28 mouse cellular contexts compared by ENCODE assay signal in genomic region chr1:40272204-40272603, GRCm38 (mm10). TPM values are rescaled to one million over a fixed set of nuclear protein-coding genes. Genes with fewer than 3 reads are reported as not detected.
A peak's percentile ranks its signal among the peaks of the same experiment; 100 is the strongest.
DNase-seq lines count a peak whose midpoint lies in the region; ATAC-seq and TF ChIP-seq lines count a peak whose summit lies in the region.
"Had no signal": no experiment of that assay in that cellular context is flagged by ENCODE, and none has a peak within 500 bp of the region (broad histone marks: within the 10 kb centered on the region; RNA-seq: fewer than 3 reads in every experiment).

No protein-coding gene starts in this region.

- WGBS in stomach, postnatal 0 days: 74% methylated on average over 3 of the region's 3 CpGs
- 75% methylated on average over 3 of the region's 3 CpGs for WGBS in liver, postnatal 0 days (ENCODE audit: insufficient replicate concordance)

- H3K27ac ChIP-seq in stomach, postnatal 0 days (replicated peaks): peak overlapping the region; percentile 45; the same call in 1 of the 2 replicates
- no peak overlapping the region for H3K27ac ChIP-seq in liver, postnatal 0 days (ENCODE audit: low read depth)
- H3K27ac ChIP-seq: embryonic facial prominence, embryonic 13.5 days; embryonic facial prominence, embryonic 15.5 days; forebrain, embryonic 10.5 days; forebrain, embryonic 12.5 days had no signal

- DNase-seq in heart, adult 11 months: peak; percentile 28
- no peak for DNase-seq in heart, postnatal 36 days
- peak; percentile 71 for DNase-seq in 3T3-L1 (ENCODE audit: low read depth, low spot score)
- DNase-seq in stomach, postnatal 0 days (ENCODE audit: low spot score): no peak
- DNase-seq in gastrocnemius, adult 18-20 months (ENCODE audit: low spot score): no peak
- no peak for DNase-seq in liver, postnatal 0 days
- DNase-seq: adrenal gland, adult 8-10 months; adrenal gland, postnatal 14 days; cerebellum, adult 11 months; cerebellum, adult 18-20 months; cerebellum, adult 8-10 months; cerebellum, adult 9-11 months; cerebellum, postnatal 14 days; cerebellum, postnatal 36 days; embryo, embryonic 11 days had no signal

- peaks cover 5% of the 10 kb centered on the region for H3K36me3 ChIP-seq in myocyte (ENCODE audit: control insufficient read depth, insufficient read depth)
- H3K36me3 ChIP-seq in stomach, postnatal 0 days (ENCODE audit: control insufficient read depth, insufficient read depth, low read length): no peaks in the 10 kb centered on the region
- peaks cover 4% of the 10 kb centered on the region; the same call in 1 of the 2 replicates for H3K36me3 ChIP-seq in liver, postnatal 0 days (replicated peaks; ENCODE audit: insufficient read depth, low read length)
- H3K36me3 ChIP-seq: embryonic facial prominence, embryonic 13.5 days; embryonic facial prominence, embryonic 15.5 days; forebrain, embryonic 10.5 days; forebrain, embryonic 12.5 days; G1E had no signal

- ATAC-seq in stomach, postnatal 0 days (ENCODE audit: low FRiP score, low TSS enrichment): no peak
- ATAC-seq in liver, postnatal 0 days: no peak
- ATAC-seq: activated CD4-positive, CD25-positive, alpha-beta regulatory T cell, adult 4 months; CD4-positive, CD25-positive, alpha-beta regulatory T cell, adult 4 months; forebrain, embryonic 14.5 days; forebrain, embryonic 16.5 days; Patski had no signal

- no peak overlapping the region for H3K4me2 ChIP-seq in myocyte (ENCODE audit: low read depth)
- H3K4me2 ChIP-seq in stomach, postnatal 0 days (replicated peaks; ENCODE audit: low read depth): no peak overlapping the region
- no peak overlapping the region for H3K4me2 ChIP-seq in liver, postnatal 0 days (ENCODE audit: low read depth, low read length)
- H3K4me2 ChIP-seq: embryonic facial prominence, embryonic 13.5 days; embryonic facial prominence, embryonic 15.5 days; forebrain, embryonic 12.5 days had no signal

- intact Hi-C loops in heart, postnatal 36 days (cut with DNase I): loop anchor here (5.0 kb wide), 1 partner anchor 100 kb away; no protein-coding TSS in a partner anchor

- TF ChIP-seq CTCF in stomach, postnatal 0 days (IDR thresholded peaks at IDR 0.05; ENCODE audit: low read depth): no peak
- no peak for TF ChIP-seq CTCF in liver, postnatal 0 days (IDR thresholded peaks at IDR 0.05; ENCODE audit: low read depth)

- no peak for TF ChIP-seq POLR2A in myocyte (IDR thresholded peaks at IDR 0.05; ENCODE audit: insufficient read length, low read depth)

- peaks cover 3% of the 10 kb centered on the region; the same call in 1 of the 2 replicates for H3K4me1 ChIP-seq in stomach, postnatal 0 days (replicated peaks; ENCODE audit: control insufficient read depth, insufficient read depth)
- H3K4me1 ChIP-seq in liver, postnatal 0 days (ENCODE audit: insufficient read depth): peaks cover 33% of the 10 kb centered on the region
- H3K4me1 ChIP-seq: forebrain, embryonic 10.5 days; forebrain, embryonic 12.5 days had no signal

- TF ChIP-seq EP300 in stomach, postnatal 0 days (optimal IDR thresholded peaks at IDR 0.05): no peak
- TF ChIP-seq EP300 in liver, postnatal 0 days (IDR thresholded peaks at IDR 0.05; ENCODE audit: low read depth): no peak

- no peak overlapping the region for H3K9ac ChIP-seq in stomach, postnatal 0 days (ENCODE audit: low read length)
- H3K9ac ChIP-seq in liver, postnatal 0 days (replicated peaks): no peak overlapping the region
- H3K9ac ChIP-seq: embryonic facial prominence, embryonic 13.5 days; embryonic facial prominence, embryonic 15.5 days; forebrain, embryonic 12.5 days had no signal

- no peaks in the 10 kb centered on the region for H3K9me3 ChIP-seq in stomach, postnatal 0 days (ENCODE audit: control insufficient read depth, low read length)
- H3K9me3 ChIP-seq in liver, postnatal 0 days (ENCODE audit: low read length): no peaks in the 10 kb centered on the region
- H3K9me3 ChIP-seq: embryonic facial prominence, embryonic 13.5 days; embryonic facial prominence, embryonic 15.5 days; forebrain, embryonic 10.5 days; forebrain, embryonic 12.5 days; G1E had no signal

- no peaks in the 10 kb centered on the region for H3K27me3 ChIP-seq in myocyte (ENCODE audit: control insufficient read depth, insufficient read depth, insufficient read length)
- no peaks in the 10 kb centered on the region for H3K27me3 ChIP-seq in stomach, postnatal 0 days (ENCODE audit: control insufficient read depth, insufficient read depth, low read length)
- no peaks in the 10 kb centered on the region for H3K27me3 ChIP-seq in liver, postnatal 0 days (ENCODE audit: insufficient read depth, low read length)
- H3K27me3 ChIP-seq: embryonic facial prominence, embryonic 13.5 days; embryonic facial prominence, embryonic 15.5 days; forebrain, embryonic 12.5 days; Patski had no signal

- no peak overlapping the region for H3ac ChIP-seq in myocyte (ENCODE audit: control insufficient read depth, insufficient read length)

- no peak overlapping the region for H3K4me3 ChIP-seq in myocyte
- no peak overlapping the region for H3K4me3 ChIP-seq in stomach, postnatal 0 days (ENCODE audit: low read depth, low read length)
- H3K4me3 ChIP-seq in liver, postnatal 0 days (ENCODE audit: low read depth, low read length): no peak overlapping the region
- H3K4me3 ChIP-seq: embryonic facial prominence, embryonic 13.5 days; embryonic facial prominence, embryonic 15.5 days; erythroblast, embryonic 14.5 days; forebrain, embryonic 10.5 days; forebrain, embryonic 12.5 days had no signal

- peaks cover 76% of the 10 kb centered on the region for H3K79me2 ChIP-seq in myocyte (ENCODE audit: control insufficient read depth, insufficient read depth)

TF ChIP-seq in myocyte, 11 proteins besides CTCF, POLR2A, EP300 and RAD21:
- TF ChIP-seq MYOD1 (IDR thresholded peaks at IDR 0.05; ENCODE audit: control insufficient read depth in 1 of 3, insufficient read length in 2 of 3, low read depth in 2 of 3) (peak in 2 of 3 experiments; percentile 72 to 73), TCF3 (IDR thresholded peaks at IDR 0.05; ENCODE audit: insufficient read length, low read depth) (peak; percentile 50), REST (IDR thresholded peaks at IDR 0.05; ENCODE audit: insufficient read depth, insufficient read length) (no peak), POLR2AphosphoS2 (IDR thresholded peaks at IDR 0.05; ENCODE audit: insufficient read length, low read depth) (no peak), CEBPB (IDR thresholded peaks at IDR 0.05; ENCODE audit: insufficient read depth, poor library complexity, severe bottlenecking) (0 out of 2 replicates have a peak, but pooled peaks have one; percentile 23), USF1 (IDR thresholded peaks at IDR 0.05; ENCODE audit: low read depth) (no peak), MYOG (IDR thresholded peaks at IDR 0.05; ENCODE audit: control insufficient read depth in 1 of 3, insufficient read depth in 1 of 3, insufficient read length in 2 of 3, low read depth in 2 of 3) (peak in 2 of 3 experiments; percentile 48 to 59), TCF12 (IDR thresholded peaks at IDR 0.05; ENCODE audit: insufficient read depth, poor library complexity, severe bottlenecking) (no peak), SRF (IDR thresholded peaks at IDR 0.05; ENCODE audit: control insufficient read depth, insufficient read length, low read depth) (no peak), MAX (IDR thresholded peaks at IDR 0.05; ENCODE audit: low read depth) (no peak), E2F4 (IDR thresholded peaks at IDR 0.05; ENCODE audit: insufficient read depth) (no peak)
TF ChIP-seq in myocyte: peak in this region for 4.

RNA-seq across cellular contexts. Expression of gene Il1r1, which starts 47.3 kb away (rescaled TPM):
- 1 to 10 TPM; 5.3 to 6.4 TPM for total RNA-seq in heart, postnatal 36 days (2021)
- 7.6 TPM for polyA plus RNA-seq in myocyte (2012; fragmentation: generic; extraction: Trizol)
- 7.3 TPM in 2 replicates for polyA plus RNA-seq in stomach, postnatal 0 days (2015; fragmentation: Nextera tagmentation; extraction: Ambion mirVana)
- total RNA-seq in gastrocnemius, adult 18-20 months (2021): 1 to 10 TPM; 2.7 to 3.4 TPM
- 12.7 and 15.1 TPM in 2 replicates for polyA plus RNA-seq in liver, postnatal 0 days (2015; fragmentation: Nextera tagmentation; extraction: Ambion mirVana)
- total RNA-seq: CH12.LX had no signal
- polyA plus RNA-seq: CD4-positive, CD25-positive, alpha-beta regulatory T cell, adult 4 months; G1E had no signal

RNA-seq across cellular contexts. Expression of gene Il1rl2, which starts 52.2 kb away (rescaled TPM):
- 1 to 10 TPM; 1.8 to 2.4 TPM for total RNA-seq in heart, postnatal 36 days (2021)
- not detected for polyA plus RNA-seq in myocyte (2012; fragmentation: generic; extraction: Trizol)
- 6.1 and 6.8 TPM in 2 replicates for polyA plus RNA-seq in stomach, postnatal 0 days (2015; fragmentation: Nextera tagmentation; extraction: Ambion mirVana)
- total RNA-seq in gastrocnemius, adult 18-20 months (2021): under 1 TPM; 0.94 to 1.00 TPM
- 0.90 and 1.1 TPM in 2 replicates for polyA plus RNA-seq in liver, postnatal 0 days (2015; fragmentation: Nextera tagmentation; extraction: Ambion mirVana)
- total RNA-seq: CH12.LX had no signal
- polyA plus RNA-seq: erythroblast, embryonic 14.5 days; Patski had no signal

Comparison
In these comparisons a context has a peak if more than half of its experiments do, and no peak if none do; other contexts are left out.
1. DNase-seq: peak in heart, adult 11 months (single experiment) and 3T3-L1 (single experiment); none in heart, postnatal 36 days (0 of 2), stomach, postnatal 0 days (single experiment), gastrocnemius, adult 18-20 months (single experiment) and liver, postnatal 0 days (single experiment).